Mouse (Mus musculus) testis, adult 2 months (tissue): ENCODE data around the gene Glod4. TPM values are rescaled to one million over a fixed set of nuclear protein-coding genes. Genes with fewer than 3 reads are reported as not detected.

ENCODE experiments used
- H3K27ac ChIP-seq: fragments of 200-500 bp; 2 replicates; pipeline ENCODE4 v1.5.1; 2012; ENCODE audit warnings: low read depth, low read length; ENCODE audit not compliant: control insufficient read depth, insufficient read depth
- H3K27me3 ChIP-seq: fragments of 200-500 bp; 2 replicates; pipeline ENCODE4 v1.6.1; 2012; ENCODE audit warnings: mild to moderate bottlenecking, low read length, moderate library complexity; ENCODE audit not compliant: control insufficient read depth, insufficient read depth
- H3K36me3 ChIP-seq: fragments of 200-500 bp; 2 replicates; pipeline ENCODE4 v1.6.1; 2012; ENCODE audit warnings: mild to moderate bottlenecking, low read length; ENCODE audit not compliant: control insufficient read depth, insufficient read depth
- H3K4me1 ChIP-seq: fragments of 200-500 bp; 2 replicates; pipeline ENCODE4 v1.6.1; 2012; ENCODE audit warnings: low read length; ENCODE audit not compliant: control insufficient read depth, insufficient read depth
- H3K4me3 ChIP-seq: fragments of 200-500 bp; 2 replicates; pipeline ENCODE4 v1.5.1; 2012; ENCODE audit warnings: low read depth, mild to moderate bottlenecking, low read length, moderate library complexity, mixed read lengths; ENCODE audit not compliant: control insufficient read depth
- CTCF ChIP-seq: fragments of 200-500 bp; IDR thresholded peaks from 2 replicates; pipeline ENCODE4 v1.5.1; 2012; ENCODE audit warnings: low read depth, mild to moderate bottlenecking, inconsistent platforms, low read length, moderate library complexity; ENCODE audit not compliant: control insufficient read depth, insufficient read depth, insufficient replicate concordance
- POLR2A ChIP-seq: fragments of 200-500 bp; IDR thresholded peaks from 2 replicates; pipeline ENCODE4 v1.6.1; 2012; ENCODE audit warnings: low read depth, mild to moderate bottlenecking, inconsistent platforms, low read length, moderate library complexity; ENCODE audit not compliant: control insufficient read depth
- polyA plus RNA-seq: library from polyadenylated mRNA; depleted of rRNA; stranded (reverse); fragments of >200 nt; gene quantifications from 2 replicates; pipeline ENCODE4 v1.2.3, GENCODE M21; 2012

Glod4 gene
- polyA plus RNA-seq, 1 experiment, result 9.4 TPM

- no peaks in the 10 kb centered on the region for H3K36me3 ChIP-seq
- no peak overlapping the region for H3K4me3 ChIP-seq
- no peaks in the 10 kb centered on the region for H3K4me1 ChIP-seq
- no peak overlapping the region for H3K27ac ChIP-seq
- TF ChIP-seq POLR2A, result no peak
- H3K27me3 ChIP-seq, result no peaks in the 10 kb centered on the region
Measured at GRCm38 (mm10) chr11:76256129-76256528, 12.6 kb upstream of the Glod4 start.

- H3K4me1 ChIP-seq, result no peaks in the 10 kb centered on the region
- H3K4me3 ChIP-seq, result no peak overlapping the region
- TF ChIP-seq CTCF (no peak), POLR2A (no peak)
- no peaks in the 10 kb centered on the region for H3K27me3 ChIP-seq
- no peaks in the 10 kb centered on the region for H3K36me3 ChIP-seq
- no peak overlapping the region for H3K27ac ChIP-seq
Measured at GRCm38 (mm10) chr11:76255431-76256001, 12.0 kb upstream of the Glod4 start.

- Histone ChIP-seq H3K27ac (no peak overlapping the region), H3K27me3 (no peaks in the 10 kb centered on the region), H3K36me3 (no peaks in the 10 kb centered on the region), H3K4me3 (no peak overlapping the region), H3K4me1 (no peaks in the 10 kb centered on the region)
- no peak for TF ChIP-seq POLR2A
- no peak for TF ChIP-seq CTCF
Measured at GRCm38 (mm10) chr11:76253918-76254264, 10.4 kb upstream of the Glod4 start.

GRCm38 (mm10) chr11:76253145-76253917, 9.8 kb upstream of the Glod4 start:
- no peaks in the 10 kb centered on the region for H3K36me3 ChIP-seq
- no peak overlapping the region for H3K27ac ChIP-seq
- no peak overlapping the region for H3K4me3 ChIP-seq
- H3K4me1 ChIP-seq, result no peaks in the 10 kb centered on the region
- no peak for TF ChIP-seq POLR2A
- peak; percentile 79; the same call in 1 of the 2 replicates for TF ChIP-seq CTCF
- H3K27me3 ChIP-seq, result no peaks in the 10 kb centered on the region

- Histone ChIP-seq H3K36me3 (peaks cover 1% of the 10 kb centered on the region; the same call in 1 of the 2 replicates), H3K27me3 (no peaks in the 10 kb centered on the region), H3K4me1 (no peaks in the 10 kb centered on the region), H3K27ac (no peak overlapping the region), H3K4me3 (no peak overlapping the region)
- TF ChIP-seq POLR2A, result no peak
- TF ChIP-seq CTCF, result no peak
Measured at GRCm38 (mm10) chr11:76252036-76252435, 8.5 kb upstream of the Glod4 start.

GRCm38 (mm10) chr11:76247239-76247638, 3.7 kb upstream of the Glod4 start:
- H3K4me3 ChIP-seq, result no peak overlapping the region
- TF ChIP-seq CTCF (no peak), POLR2A (no peak)
- H3K27me3 ChIP-seq, result no peaks in the 10 kb centered on the region
- H3K27ac ChIP-seq, result no peak overlapping the region
- peaks cover 8% of the 10 kb centered on the region for H3K4me1 ChIP-seq
- peaks cover 1% of the 10 kb centered on the region; the same call in 1 of the 2 replicates for H3K36me3 ChIP-seq

GRCm38 (mm10) chr11:76246439-76246838, 2.9 kb upstream of the Glod4 start:
- no peak overlapping the region for H3K4me3 ChIP-seq
- no peak for TF ChIP-seq POLR2A
- no peak for TF ChIP-seq CTCF
- no peak overlapping the region for H3K27ac ChIP-seq
- peaks cover 1% of the 10 kb centered on the region; the same call in 1 of the 2 replicates for H3K36me3 ChIP-seq
- peaks cover 8% of the 10 kb centered on the region for H3K4me1 ChIP-seq
- no peaks in the 10 kb centered on the region for H3K27me3 ChIP-seq
